Mouse (Mus musculus) frontal cortex, postnatal 10 days (tissue): ENCODE data around the gene Lrriq1.

Experiments
- DNase-seq, 2 experiments: peaks; one replicate each; pipeline ENCODE4 v3.0.0; 2022; ENCODE audit warnings: low spot score in 2 of 2, mixed read lengths in 1 of 2

The Lrriq1 gene

DNA sequence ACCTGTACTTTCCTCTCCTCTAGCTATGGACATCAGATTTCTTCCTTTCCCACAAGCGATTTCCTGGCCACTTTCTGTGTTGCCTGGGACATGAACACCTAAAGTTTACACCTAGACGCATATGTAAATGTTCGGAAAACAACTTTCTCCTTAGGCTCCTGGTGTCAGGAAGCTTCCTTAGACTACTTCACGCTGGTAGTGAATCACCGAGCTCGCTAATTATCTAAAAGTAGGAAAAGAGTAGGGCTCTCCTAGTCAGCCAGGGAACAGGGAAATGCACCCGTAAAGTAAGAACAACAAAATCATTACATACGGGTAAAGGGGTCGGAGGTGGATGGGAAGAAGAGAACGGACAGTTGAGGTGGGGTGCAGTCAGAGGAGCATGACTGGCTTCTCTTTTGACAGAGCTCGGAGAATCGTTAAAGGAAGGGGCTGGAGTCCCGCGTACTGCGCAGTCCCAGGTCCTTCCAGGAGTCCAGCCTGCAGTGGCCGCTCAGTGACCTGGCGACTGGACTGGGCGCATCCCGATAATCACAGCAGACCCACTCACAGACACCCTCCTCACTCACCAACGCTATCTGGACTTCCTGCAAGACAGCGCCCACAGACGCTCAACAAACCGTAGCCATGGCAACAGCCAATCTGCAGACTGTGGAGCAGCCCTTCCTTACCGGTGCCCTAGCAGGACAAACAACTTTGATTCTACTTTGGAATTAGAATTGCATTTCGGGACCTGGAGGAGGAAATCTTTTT, at the start of gene Lrriq1:
Gene Lrriq1, minus strand, starts transcription at position 616 of the 753 bp plus-strand sequence.
- peak; percentile 62 to 76 for DNase-seq

DNA sequence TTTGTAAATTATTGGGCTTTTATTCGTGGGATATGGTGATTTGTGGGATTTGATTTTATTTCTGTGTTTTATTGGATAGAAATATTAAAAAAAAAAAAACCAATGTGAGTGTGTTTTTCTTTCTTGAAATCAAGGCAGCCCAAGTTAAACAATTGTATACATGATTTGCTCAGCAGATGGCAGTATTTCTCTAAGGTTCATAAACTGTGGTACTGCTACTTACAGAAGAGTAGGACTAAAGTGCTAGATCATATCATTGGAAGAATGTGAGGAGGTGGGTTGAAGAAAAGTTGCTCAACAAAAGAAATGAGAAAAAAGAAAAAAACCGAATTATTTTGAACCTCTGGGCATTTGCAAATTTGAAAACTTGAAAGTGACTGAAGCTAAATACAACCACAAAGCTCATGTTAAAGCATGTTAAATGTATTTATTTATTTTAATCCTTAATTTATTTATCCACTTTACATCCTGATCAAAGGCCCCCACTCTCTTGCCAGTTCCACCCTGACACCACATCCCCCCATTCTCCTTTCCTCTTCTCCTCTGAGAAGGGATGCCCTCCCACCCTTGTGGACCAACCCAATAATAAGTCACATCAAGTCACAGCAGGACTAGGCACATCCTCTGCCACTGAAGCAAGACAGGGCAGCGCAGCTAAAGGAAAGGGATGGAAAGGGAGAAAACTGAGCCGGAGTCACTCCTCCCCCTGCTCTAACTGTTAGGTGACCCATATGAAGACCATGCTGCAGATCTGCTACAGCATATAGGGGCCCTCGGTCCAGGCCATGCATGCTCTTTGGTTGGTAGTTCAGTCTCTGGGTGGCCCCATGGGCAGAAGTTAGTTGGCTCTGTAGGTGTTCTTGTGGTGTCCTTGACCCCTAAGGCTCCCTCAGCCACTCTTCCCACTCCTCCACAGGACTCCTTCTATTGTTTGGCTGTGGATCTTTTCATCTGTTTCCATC, 18.0 kb upstream of the Lrriq1 start:
- DNase-seq, result no peak

DNA sequence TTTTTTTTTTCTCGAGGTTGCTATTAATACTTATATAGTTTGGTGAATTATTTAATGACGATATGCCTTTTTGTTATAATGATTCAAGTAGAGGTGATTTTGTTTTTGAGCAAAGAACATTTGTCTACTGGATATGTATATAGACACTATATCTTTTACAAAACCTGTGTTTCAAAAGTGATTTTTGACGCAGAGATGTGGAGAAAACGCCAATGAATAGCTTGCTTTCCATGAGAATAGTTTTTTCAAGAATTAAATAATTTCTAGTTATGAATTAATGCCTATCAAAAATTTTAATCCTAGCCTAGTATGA, 294 bp upstream of the Lrriq1 start:
- DNase-seq, result no peak

DNA sequence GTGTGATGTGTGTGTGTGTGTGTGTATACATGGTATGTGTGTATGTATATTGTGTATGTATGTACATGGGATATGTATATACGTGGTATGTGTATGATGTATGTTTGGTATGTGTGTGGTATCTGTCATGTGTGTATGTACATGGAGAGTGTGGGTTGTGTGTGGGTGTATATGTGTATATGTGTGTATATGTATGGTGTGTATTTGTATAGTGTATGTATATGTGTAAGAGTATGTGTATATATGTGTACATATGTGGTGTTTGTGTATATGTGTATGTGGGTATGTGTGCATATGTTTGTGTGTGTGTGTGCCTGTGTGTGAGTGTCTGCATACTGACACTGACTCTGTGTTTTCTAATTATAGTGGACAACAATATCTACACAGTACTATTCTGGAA, 9.5 kb downstream of the Lrriq1 start:
- DNase-seq, result no peak

DNA sequence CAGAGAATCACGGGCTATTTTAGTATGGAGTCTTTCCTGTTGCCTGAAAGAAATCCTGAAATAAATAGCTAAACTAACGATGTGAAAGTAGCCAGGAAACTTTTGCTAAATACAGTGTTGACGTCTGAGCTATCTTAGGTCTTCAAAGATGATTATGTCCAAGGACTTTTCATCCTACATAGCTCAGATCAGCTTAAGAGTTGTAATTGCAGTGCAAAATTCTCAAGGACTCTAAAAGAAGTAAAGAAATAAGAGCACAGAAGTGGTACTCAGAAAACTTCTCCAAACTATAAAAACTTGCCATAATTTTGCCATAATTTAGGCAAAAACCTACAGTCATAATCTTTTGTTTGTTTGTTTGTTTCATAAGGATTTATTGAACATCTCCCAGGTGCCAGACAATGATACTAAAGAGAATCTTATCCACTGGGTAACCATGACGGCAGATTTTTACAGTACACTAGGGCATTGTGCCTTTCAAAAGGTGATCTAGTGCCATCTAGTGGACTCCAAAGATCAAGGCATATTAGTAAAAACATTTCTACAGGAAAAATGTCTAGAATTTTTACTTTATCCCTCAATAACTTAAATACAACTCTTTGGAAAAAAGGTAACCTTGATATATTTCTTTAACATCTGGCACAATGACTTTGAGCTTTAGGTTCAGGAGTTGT, 41.3 kb downstream of the Lrriq1 start:
- no peak for DNase-seq

DNA sequence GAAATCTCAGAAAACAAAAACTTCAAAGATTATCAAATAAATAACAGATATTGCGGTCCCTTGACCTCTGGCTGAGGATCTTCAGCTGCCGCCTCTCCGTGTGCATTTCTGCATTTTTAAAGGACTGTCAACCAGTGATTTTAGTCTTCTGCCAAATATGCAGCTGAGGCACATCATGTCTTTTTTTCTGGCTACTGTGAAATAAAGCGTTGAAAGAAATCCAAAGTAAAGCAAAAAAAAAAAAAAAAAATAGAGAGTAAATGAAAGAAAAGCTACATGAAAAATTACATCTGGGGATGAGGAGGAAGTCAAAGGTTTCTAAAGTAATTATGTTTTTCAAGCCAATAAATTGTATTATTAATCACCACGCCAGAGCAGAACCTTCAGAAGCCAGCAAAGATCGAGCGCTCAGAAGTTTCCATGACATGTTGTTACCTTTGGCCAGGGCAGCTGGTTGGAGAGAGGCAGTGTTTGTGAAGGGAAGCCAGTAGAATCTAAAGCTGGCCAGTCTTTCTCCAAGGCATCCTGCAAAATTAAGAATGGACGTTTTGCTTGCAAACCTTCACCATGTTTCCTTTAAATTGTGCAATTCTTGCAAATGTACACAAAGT, 90.2 kb downstream of the Lrriq1 start:
- DNase-seq, result no peak

DNA sequence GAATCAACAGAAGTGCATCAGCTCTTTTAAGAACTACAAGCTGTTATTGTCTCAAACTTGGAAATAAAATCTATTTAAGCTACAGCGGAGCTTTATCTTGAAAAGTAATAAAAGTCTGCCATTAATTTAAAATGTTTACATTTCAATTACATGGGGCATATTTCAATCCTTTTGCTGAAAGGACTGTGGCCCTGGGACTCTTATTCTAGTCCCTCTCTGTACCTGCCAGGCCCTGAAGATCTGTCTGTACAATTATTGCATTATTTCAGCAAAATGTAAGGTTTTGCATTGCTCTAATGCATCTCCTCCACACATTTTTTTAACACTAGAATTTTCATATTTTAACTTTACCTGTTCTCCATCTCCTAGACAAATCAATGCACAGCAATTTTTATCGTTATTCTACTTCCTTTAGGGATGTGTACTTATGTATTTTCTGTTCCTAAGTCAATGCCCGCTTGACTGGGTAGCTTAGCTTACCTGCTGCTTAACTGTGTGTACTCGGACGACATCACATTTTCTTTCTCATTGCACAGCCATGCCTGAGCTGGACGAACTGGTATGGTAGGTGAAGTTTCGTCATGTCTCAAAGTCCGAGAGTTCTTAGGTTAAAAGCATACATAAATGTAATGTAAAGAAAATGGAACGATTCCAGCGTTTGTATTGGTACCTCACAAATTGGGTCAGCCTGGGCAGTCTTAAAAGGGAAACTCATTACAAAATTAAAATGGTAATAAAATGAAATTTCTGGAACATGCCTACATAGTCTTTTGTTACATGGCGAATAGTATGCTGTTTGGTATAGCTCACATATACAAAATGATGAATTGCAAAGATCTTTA, 91.0 kb downstream of the Lrriq1 start:
- no peak for DNase-seq

DNA sequence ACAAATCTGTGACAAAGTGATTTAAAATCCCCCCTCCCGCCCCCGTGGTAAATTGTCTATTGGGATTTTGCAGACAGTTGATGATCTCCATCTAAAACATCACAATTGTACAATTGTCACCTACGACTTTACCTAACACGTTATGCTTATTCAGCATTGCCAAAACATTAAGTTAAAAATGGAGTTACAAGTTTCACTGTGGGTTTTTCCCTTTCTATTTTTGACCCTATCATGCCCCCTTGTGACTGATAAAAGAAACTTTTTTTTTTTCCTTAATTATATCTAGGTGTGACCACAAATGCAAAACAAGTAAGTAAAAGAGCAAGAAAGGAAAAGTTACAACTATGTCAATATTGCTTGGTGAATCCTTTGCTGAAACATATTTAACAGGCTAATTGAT, 93.6 kb downstream of the Lrriq1 start:
- no peak for DNase-seq

DNA sequence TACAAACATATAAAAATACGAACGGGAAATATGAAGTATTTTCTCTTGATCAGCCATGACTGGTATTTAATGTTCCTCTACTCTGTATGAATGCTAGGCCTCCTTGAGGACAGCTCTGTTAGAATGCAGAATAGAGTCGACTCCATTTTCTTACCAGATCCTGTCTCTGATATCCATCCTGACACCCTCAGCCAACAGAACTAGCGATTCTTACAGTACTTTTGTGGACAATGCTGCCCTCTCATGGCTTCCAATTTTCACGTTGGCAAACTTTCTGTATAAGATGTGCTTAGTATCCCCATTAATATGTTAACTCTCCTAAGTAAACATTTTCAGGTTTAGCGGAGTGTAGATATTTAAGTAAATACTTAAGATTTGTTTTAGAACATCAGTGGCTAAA, 94.6 kb downstream of the Lrriq1 start:
- no peak for DNase-seq

DNA sequence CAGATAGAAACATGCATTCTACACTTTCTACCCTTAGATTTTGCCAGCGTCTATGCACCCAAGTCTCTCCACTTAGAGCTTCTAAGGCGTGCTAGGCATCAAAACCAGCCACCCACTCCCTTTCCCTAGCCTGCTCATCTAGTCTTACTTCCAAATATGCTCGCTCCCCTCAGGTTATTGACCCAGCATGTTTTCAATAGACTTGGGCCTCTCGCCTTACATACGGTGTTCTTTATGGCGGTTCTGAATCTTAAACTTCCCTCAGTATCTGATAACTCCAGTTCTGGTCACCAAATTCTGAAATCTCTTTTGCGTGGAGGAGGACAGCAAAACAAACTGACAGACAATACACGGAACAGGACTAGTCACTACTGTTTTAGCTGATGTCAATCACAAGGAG, 95.5 kb downstream of the Lrriq1 start:
- no peak for DNase-seq

DNA sequence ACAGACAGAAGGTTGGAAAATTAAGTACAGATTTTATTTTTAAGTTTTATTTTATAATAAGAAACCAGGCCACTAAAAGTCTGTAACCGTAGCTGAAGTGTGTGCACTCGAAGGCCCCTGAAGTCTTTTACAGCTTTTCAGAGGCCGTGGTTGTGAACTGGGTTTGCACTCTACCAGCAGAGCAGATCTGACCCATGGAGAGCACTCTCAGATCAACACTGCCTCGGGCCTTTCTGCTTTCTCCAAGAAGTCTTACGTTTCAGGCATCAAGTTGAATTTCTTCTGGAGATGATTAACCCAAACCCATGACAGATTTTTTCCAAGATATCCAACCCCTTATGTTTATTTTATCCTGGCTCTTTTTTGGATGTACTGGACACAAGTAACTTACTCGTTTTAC, 121.5 kb downstream of the Lrriq1 start:
- no peak for DNase-seq

DNA sequence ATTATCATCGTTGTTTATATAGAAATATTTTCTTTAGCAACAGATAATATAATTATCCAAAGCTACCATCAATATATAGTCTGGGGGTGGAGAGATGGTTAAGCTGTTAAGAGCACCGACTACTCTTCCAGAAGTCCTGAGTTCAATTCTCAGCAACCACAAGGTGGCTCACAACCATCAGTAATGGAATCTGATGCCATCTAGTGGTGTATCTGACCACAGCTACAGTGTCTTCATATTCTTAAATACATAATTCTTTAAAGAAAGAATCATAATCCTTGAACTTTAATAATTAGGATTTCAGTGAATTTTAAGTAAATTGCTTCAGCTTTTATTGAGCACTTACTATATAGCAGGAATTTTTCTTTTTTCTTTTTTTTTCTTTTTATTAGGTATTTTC, 128.0 kb downstream of the Lrriq1 start:
- DNase-seq, result no peak

DNA sequence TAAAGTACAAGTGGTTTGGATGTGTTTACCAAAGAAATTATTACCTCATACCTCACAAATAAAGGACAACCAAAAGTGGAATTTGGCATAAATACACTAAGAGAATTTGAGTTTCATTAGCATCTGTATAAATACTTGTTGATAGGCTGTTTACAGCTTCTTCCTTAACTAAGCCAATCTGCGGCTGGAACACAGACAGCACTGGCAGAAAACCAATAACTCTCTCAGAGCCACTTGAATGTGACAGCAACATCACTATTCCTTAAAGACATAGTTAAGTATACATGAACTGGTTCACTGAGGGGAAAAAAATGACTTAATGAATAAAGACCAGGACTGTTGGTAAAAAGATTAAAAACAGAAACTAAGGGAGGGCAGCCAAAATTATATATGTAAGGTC, 150.0 kb downstream of the Lrriq1 start:
- no peak for DNase-seq

DNA sequence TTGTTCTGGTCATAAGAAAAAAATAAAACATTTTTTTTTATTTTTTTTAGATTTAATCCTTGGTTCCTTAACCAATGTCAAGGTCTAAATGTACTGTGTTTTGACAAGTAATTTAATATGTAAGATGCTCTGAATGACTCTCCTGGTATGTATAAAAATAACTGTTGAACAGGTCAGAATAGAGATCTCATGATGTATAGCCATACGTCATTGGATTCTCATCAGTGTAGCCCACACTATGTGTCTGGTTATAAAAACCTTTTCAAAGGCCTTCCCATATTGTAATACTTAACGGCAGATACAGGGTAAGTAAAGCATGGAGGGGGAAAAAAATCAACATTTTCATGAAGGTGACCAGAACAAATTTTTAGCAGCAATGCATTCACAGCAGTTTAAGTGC, 186.5 kb downstream of the Lrriq1 start:
- no peak for DNase-seq

DNA sequence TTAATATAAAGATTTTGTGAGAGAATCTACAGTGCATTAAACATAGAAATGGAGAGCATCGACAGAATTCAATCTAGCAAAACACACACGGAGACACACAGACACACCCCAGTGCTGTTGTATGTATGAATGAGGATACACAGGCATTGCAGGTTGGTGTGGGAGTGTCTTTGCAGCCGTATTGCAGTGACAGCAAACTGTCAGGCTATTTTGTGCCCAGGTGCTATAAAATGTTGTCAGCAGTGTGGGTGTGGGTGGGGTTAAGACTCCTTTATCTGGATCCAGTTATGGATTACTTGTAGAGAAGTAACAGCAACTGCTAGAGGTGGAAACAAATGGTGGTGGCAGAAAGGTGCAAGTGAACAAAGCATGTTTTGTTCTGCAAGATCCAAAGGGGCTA, 189.5 kb downstream of the Lrriq1 start:
- no peak for DNase-seq

DNA sequence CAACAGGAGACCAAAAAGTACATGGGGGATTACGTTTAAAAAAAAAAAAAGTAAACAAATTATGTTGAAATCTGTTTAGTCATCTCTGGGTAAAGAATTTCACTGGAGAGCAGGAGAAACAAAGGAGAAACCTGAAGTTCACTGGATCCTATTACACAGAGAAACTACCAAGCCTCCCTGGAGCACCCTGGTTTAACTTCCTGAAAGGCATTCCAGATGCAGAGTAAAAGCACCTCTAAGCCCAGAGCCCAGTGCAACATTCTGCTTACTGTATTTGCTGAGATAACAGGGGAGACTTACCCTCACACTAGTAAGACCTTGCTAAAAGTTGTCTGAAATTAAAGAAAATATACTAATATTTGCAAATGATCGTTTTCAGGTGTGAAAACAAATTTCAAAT, 191.1 kb downstream of the Lrriq1 start:
- DNase-seq, result no peak

DNA sequence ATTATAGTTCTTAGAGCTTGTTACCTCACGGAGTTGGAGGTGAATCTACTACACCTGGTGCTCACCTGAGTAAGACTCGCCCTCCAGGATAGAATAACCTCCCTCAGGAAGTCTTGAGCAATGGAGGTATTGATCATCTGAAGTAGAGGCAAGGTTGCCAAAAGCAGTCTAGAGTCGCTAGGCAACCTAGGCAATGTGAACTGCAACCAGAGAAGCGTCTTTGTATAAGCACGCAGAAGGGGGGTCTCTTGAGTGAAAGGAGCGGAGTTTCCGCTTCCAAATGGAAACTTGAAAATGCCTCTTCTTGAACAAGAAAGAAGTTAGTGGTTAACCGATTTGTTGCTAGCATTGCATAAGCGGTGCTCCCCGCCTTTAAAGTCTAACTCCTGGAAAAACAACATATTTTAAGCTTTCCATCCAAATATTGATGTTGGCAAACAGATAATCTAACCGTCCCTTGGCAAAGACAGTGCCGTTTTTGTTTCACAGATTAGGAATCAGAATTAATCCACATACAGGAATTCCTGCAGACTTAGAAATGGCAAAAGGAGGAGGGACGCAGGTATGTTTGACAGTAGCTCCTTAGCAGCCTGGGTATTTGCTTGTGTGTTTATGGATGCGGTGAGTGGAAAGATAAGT, 201.0 kb downstream of the Lrriq1 start:
- no peak for DNase-seq

DNA sequence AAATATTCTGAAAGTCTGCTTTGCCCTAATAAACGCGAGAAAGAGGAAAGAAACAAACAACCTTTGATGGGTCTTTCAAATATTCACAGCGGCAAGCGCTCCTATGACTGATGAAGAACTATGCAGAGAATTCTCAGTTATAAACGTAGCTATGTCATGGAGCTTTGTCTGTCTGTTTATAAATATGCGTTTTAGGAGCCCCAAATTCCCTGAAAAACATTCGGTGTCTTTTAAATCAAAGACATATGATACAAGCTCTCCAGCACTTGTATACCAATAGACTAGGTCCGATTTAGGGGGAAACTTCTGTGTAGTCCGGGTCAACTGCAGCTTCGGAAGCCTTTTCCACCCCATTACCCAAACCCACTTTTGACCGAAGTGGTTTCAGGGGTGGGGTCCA, 205.2 kb downstream of the Lrriq1 start:
- DNase-seq, result no peak

DNA sequence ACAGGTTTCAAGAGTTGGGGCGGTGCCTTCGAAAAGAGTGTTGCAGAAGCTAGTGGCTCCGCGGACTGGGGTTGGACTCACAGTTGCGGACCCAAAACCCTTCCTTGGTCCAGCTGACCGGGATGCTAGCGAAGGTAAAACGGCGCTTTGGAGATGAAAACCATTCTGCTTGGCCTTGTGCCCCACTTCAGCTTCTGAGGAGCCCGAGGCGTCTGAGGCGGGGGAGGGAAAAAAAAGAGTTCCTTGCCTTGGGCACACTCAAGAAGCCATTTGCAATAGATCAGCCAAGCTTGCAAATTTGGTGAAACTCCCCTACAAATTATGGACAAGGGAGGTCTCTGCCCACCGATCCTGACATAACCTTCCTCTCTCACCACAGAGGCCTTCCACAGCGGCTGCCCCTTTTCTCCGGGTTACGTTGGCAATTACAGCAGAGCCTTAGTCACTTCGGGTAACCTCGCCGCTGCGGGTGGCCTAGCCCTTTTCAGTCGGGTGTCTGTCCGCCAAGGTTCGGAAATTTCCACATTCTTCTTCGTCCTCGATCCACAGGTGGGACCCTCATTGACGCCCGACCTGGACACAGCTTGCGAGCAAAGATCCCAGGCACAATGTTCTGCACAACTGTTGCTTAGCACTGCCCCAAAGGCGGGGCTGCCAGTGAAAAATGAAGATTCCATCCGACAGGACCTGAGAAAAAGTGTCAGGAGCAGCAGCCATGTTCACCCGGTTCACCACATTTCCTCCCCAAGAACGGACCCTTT, 206.2 kb downstream of the Lrriq1 start, which contains the start of gene Alx1:
Gene Alx1, minus strand, starts transcription at position 486 of the 761 bp plus-strand sequence.
- DNase-seq, result no peak
